Mouse (Mus musculus) ES-E14 (cell line): ENCODE data around the gene Ttc17. TPM values are rescaled to one million over a fixed set of nuclear protein-coding genes. Genes with fewer than 3 reads are reported as not detected.

ENCODE experiments used
- DNase-seq: peaks from one replicate; pipeline ENCODE4 v3.0.0-alpha.2; 2013; ENCODE audit warnings: low read depth, low spot score
- H3K27ac ChIP-seq: 2 replicates; pipeline ENCODE4 v1.5.1; 2012; ENCODE audit warnings: low read depth, mild to moderate bottlenecking, low read length, moderate library complexity, mixed read lengths; ENCODE audit not compliant: poor library complexity, insufficient read depth, severe bottlenecking
- H3K36me3 ChIP-seq: 2 replicates; pipeline ENCODE4 v1.6.1; 2012; ENCODE audit warnings: mild to moderate bottlenecking, low read length, moderate library complexity, mixed read lengths; ENCODE audit not compliant: control insufficient read depth, poor library complexity, insufficient read depth, severe bottlenecking
- H3K4me1 ChIP-seq, 2 experiments: fragments of 150-350 bp in 1 of 2; sonication (generic) in 1 of 2; 2 replicates each; pipeline ENCODE4 v1.6.1; 2012; ENCODE audit warnings: low read length in 2 of 2, mild to moderate bottlenecking in 1 of 2, mixed read lengths in 1 of 2; ENCODE audit not compliant: control insufficient read depth in 2 of 2, insufficient read depth in 2 of 2, poor library complexity in 1 of 2
- H3K4me3 ChIP-seq, 2 experiments: fragments of 150-350 bp in 1 of 2; sonication (generic) in 1 of 2; 2 replicates each; pipeline ENCODE4 v1.5.1; 2012; ENCODE audit warnings: low read length in 2 of 2, low read depth in 1 of 2, mild to moderate bottlenecking in 1 of 2, mixed read lengths in 1 of 2; ENCODE audit not compliant: insufficient read depth in 1 of 2, poor library complexity in 1 of 2, severe bottlenecking in 1 of 2
- H3K9ac ChIP-seq: 2 replicates; pipeline ENCODE4 v1.6.1; 2012; ENCODE audit warnings: low read depth, mild to moderate bottlenecking, low read length, mixed read lengths; ENCODE audit not compliant: poor library complexity, insufficient read depth, severe bottlenecking
- H3K9me3 ChIP-seq: fragments of 150-350 bp; sonication (generic); 2 replicates; pipeline ENCODE4 v1.6.1; 2012; ENCODE audit warnings: low read depth, mild to moderate bottlenecking, low read length; ENCODE audit not compliant: control insufficient read depth, insufficient read depth
- CHD2 ChIP-seq: IDR thresholded peaks from 2 replicates; pipeline ENCODE4 v1.6.1; 2014; ENCODE audit warnings: mild to moderate bottlenecking, low read depth, low read length, inconsistent platforms
- HCFC1 ChIP-seq: IDR thresholded peaks from 2 replicates; pipeline ENCODE4 v1.6.1; 2012; ENCODE audit warnings: low read length, inconsistent platforms, borderline replicate concordance; ENCODE audit not compliant: insufficient read depth
- MAFK ChIP-seq: IDR thresholded peaks from 2 replicates; pipeline ENCODE4 v1.6.1; 2014; ENCODE audit warnings: mild to moderate bottlenecking, low read depth, low read length, inconsistent platforms; ENCODE audit not compliant: insufficient read depth
- ZC3H11A ChIP-seq: IDR thresholded peaks from 2 replicates; pipeline ENCODE4 v1.6.1; 2012; ENCODE audit warnings: low read depth, mild to moderate bottlenecking, inconsistent platforms, low read length, borderline replicate concordance
- ZNF384 ChIP-seq: IDR thresholded peaks from 2 replicates; pipeline ENCODE4 v1.6.1; 2012; ENCODE audit warnings: low read depth, low read length, inconsistent platforms
- in situ Hi-C, 2 experiments: fragments of 600-800 bp; cut with MboI; formaldehyde crosslinking; loops; one replicate each; pipeline ENCODE4 v1.15.1; 2025; ENCODE audit warnings: low sequenced_read_pairs in 2 of 2, inconsistent platforms in 1 of 2; ENCODE audit not compliant: unreplicated experiment in 2 of 2
- total RNA-seq: library from RNA; depleted of rRNA; stranded (reverse); fragments of 300-350 nt; gene quantifications from 2 replicates; pipeline ENCODE4 v1.2.3, GENCODE M21; 2012

Ttc17 gene
- total RNA-seq, 1 experiment = 13.0 TPM

GRCm38 (mm10) chr2:94327836-94328235 is 78.7 kb downstream of the Ttc17 start:
- H3K36me3 ChIP-seq = peaks cover 3% of the 10 kb centered on the region; the same call in 1 of the 2 replicates

GRCm38 (mm10) chr2:94319780-94320179 is 86.7 kb downstream of the Ttc17 start:
- in situ Hi-C loops = no loop called here
- Histone ChIP-seq H3K4me1 (no peaks in the 10 kb centered on the region), H3K36me3 (peaks cover 2% of the 10 kb centered on the region; the same call in 1 of the 2 replicates), H3K27ac (no peak overlapping the region), H3K4me3 (no peak overlapping the region), H3K9ac (no peak overlapping the region), H3K9me3 (no peaks in the 10 kb centered on the region)
- DNase-seq = no peak
- TF ChIP-seq CHD2 = no peak
- TF ChIP-seq ZC3H11A = no peak
- no peak for TF ChIP-seq HCFC1
- TF ChIP-seq MAFK = no peak
- TF ChIP-seq ZNF384 = no peak

More at GRCm38 (mm10) chr2:94327836-94328235, 78.7 kb downstream of the Ttc17 start:
- Histone ChIP-seq H3K27ac (no peak overlapping the region), H3K9ac (no peak overlapping the region), H3K4me1 (no peaks in the 10 kb centered on the region), H3K9me3 (no peaks in the 10 kb centered on the region), H3K4me3 (no peak overlapping the region)
- in situ Hi-C loops = no loop called here
- DNase-seq = no peak
- TF ChIP-seq ZNF384 = no peak
- no peak for TF ChIP-seq MAFK
- no peak for TF ChIP-seq CHD2
- no peak for TF ChIP-seq HCFC1
- no peak for TF ChIP-seq ZC3H11A

GRCm38 (mm10) chr2:94316526-94316925 is 90.0 kb downstream of the Ttc17 start:
- no peak overlapping the region for H3K9ac ChIP-seq
- in situ Hi-C loops = no loop called here
- H3K27ac ChIP-seq = no peak overlapping the region
- H3K4me3 ChIP-seq = no peak overlapping the region
- TF ChIP-seq MAFK = no peak
- TF ChIP-seq ZC3H11A = no peak
- no peak for TF ChIP-seq ZNF384
- no peak for TF ChIP-seq HCFC1
- no peak for TF ChIP-seq CHD2
- no peaks in the 10 kb centered on the region for H3K4me1 ChIP-seq
- H3K36me3 ChIP-seq = no peaks in the 10 kb centered on the region; the same call in 1 of the 2 replicates
- H3K9me3 ChIP-seq = no peaks in the 10 kb centered on the region
- DNase-seq = no peak

- peaks cover 5% of the 10 kb centered on the region; the same call in 1 of the 2 replicates for H3K36me3 ChIP-seq
- no peak for DNase-seq
- H3K4me3 ChIP-seq = no peak overlapping the region
- H3K9me3 ChIP-seq = no peaks in the 10 kb centered on the region
- H3K4me1 ChIP-seq = no peaks in the 10 kb centered on the region
- no peak overlapping the region for H3K9ac ChIP-seq
- in situ Hi-C loops = no loop called here
- no peak for TF ChIP-seq ZNF384
- H3K27ac ChIP-seq = no peak overlapping the region
Observed at GRCm38 (mm10) chr2:94303984-94304383, 102.5 kb downstream of the Ttc17 start.

- no peak overlapping the region for H3K9ac ChIP-seq
- H3K4me1 ChIP-seq = no peaks in the 10 kb centered on the region
- DNase-seq = no peak
- in situ Hi-C loops = no loop called here
- H3K36me3 ChIP-seq = peaks cover 5% of the 10 kb centered on the region; the same call in 1 of the 2 replicates
- H3K4me3 ChIP-seq = no peak overlapping the region
- H3K9me3 ChIP-seq = no peaks in the 10 kb centered on the region
- TF ChIP-seq MAFK (no peak), ZC3H11A (no peak), HCFC1 (no peak), ZNF384 (no peak), CHD2 (no peak)
- H3K27ac ChIP-seq = no peak overlapping the region
Observed at GRCm38 (mm10) chr2:94302393-94302792, 104.1 kb downstream of the Ttc17 start.
